Mouse (Mus musculus): ENCODE results near the gene Rasgef1b. TPM values are rescaled to one million over a fixed set of nuclear protein-coding genes. Genes with fewer than 3 reads are reported as not detected.

Rasgef1b gene
- polyA plus RNA-seq, 1 experiment = 0.26 TPM

DNA sequence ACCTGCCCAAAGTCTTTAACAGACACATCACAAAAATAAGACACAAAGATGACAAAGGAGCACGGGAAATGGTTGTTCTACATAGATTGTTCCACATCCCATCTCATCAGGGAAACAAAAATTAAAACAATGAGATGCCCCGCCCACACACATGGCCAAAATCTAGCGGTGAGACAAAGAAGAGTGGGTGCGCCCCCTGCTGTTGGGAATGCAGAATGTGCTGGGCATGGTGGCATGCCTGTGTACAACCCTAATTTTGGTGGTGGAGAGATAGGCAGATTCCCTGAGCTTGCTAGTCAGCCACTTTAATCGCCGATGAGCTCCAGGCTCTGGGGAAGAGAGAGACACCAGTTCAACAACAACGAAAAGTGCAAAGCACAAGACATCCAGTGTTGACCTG lies 98.8 kb downstream of the Rasgef1b start:
- Histone ChIP-seq H3K79me2 (ENCODE audit: control insufficient read depth, insufficient read depth) (no peaks in the 10 kb centered on the region), H3K27me3 (ENCODE audit: control insufficient read depth, insufficient read depth, insufficient read length) (no peaks in the 10 kb centered on the region), H3ac (ENCODE audit: control insufficient read depth, insufficient read length) (no peak overlapping the region), H3K4me2 (ENCODE audit: low read depth) (no peak overlapping the region), H3K36me3 (ENCODE audit: control insufficient read depth, insufficient read depth) (no peaks in the 10 kb centered on the region), H3K4me3 (no peak overlapping the region)
- no peak for TF ChIP-seq REST (IDR thresholded peaks at IDR 0.05; ENCODE audit: insufficient read depth, insufficient read length)
- no peak for TF ChIP-seq MAX (IDR thresholded peaks at IDR 0.05; ENCODE audit: low read depth)
- no peak for TF ChIP-seq POLR2AphosphoS2 (IDR thresholded peaks at IDR 0.05; ENCODE audit: insufficient read length, low read depth)
- no peak for TF ChIP-seq MYOG (IDR thresholded peaks at IDR 0.05; ENCODE audit: control insufficient read depth in 1 of 3, insufficient read depth in 1 of 3, insufficient read length in 2 of 3, low read depth in 2 of 3)
- TF ChIP-seq POLR2A (IDR thresholded peaks at IDR 0.05; ENCODE audit: insufficient read length, low read depth) = no peak
- TF ChIP-seq SRF (IDR thresholded peaks at IDR 0.05; ENCODE audit: control insufficient read depth, insufficient read length, low read depth) = no peak
- TF ChIP-seq MYOD1 (IDR thresholded peaks at IDR 0.05; ENCODE audit: control insufficient read depth in 1 of 3, insufficient read length in 2 of 3, low read depth in 2 of 3) = no peak
- TF ChIP-seq CEBPB (IDR thresholded peaks at IDR 0.05; ENCODE audit: insufficient read depth, poor library complexity, severe bottlenecking) = no peak
- no peak for TF ChIP-seq TCF12 (IDR thresholded peaks at IDR 0.05; ENCODE audit: insufficient read depth, poor library complexity, severe bottlenecking)
- no peak for TF ChIP-seq USF1 (IDR thresholded peaks at IDR 0.05; ENCODE audit: low read depth)
- no peak for TF ChIP-seq E2F4 (IDR thresholded peaks at IDR 0.05; ENCODE audit: insufficient read depth)
- no peak for TF ChIP-seq TCF3 (IDR thresholded peaks at IDR 0.05; ENCODE audit: insufficient read length, low read depth)

DNA sequence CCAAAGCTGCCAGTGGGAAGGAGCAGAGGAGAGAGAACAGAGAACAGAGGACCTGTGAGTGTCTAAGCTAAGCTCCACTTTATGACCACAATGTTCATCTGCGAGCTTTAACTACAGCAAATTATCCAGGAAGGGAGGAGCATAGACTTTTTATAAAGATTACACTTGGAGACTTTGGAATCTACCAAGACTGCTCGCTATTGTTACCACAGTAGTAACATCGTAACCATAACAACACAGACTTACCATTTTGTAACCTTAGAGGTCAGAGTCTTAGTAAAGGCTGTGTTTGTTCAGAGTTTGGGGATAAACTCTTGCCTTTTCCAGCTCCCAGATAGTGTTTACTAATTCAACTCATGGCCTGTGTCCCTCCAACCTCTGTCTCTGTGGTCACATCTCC lies 103.3 kb downstream of the Rasgef1b start:
- no peak for TF ChIP-seq MYOD1 (IDR thresholded peaks at IDR 0.05; ENCODE audit: control insufficient read depth in 1 of 3, insufficient read length in 2 of 3, low read depth in 2 of 3)
- Histone ChIP-seq H3K79me2 (ENCODE audit: control insufficient read depth, insufficient read depth) (no peaks in the 10 kb centered on the region), H3K27me3 (ENCODE audit: control insufficient read depth, insufficient read depth, insufficient read length) (no peaks in the 10 kb centered on the region), H3ac (ENCODE audit: control insufficient read depth, insufficient read length) (no peak overlapping the region), H3K4me2 (ENCODE audit: low read depth) (no peak overlapping the region), H3K36me3 (ENCODE audit: control insufficient read depth, insufficient read depth) (no peaks in the 10 kb centered on the region), H3K4me3 (no peak overlapping the region)

DNA sequence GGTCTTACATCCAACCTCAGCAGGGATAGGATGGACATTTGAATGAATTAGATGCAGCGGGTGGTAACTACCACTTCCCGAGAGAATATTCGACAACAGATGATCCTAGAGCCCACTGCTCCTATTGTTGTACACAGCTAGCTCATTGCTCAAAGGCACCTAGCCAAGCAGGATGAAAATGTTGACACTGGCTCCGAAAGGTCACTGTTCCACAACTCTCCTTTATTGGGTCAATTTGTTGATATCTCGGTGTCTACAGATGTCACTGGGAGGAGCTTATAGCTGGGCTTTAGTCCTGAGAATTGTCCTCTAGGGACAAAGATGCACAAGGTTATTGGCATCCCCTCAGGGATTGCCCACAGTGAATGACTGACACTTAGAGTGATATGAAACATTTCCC lies 108.1 kb downstream of the Rasgef1b start:
- Histone ChIP-seq H3ac (ENCODE audit: control insufficient read depth, insufficient read length) (no peak overlapping the region), H3K36me3 (ENCODE audit: control insufficient read depth, insufficient read depth) (no peaks in the 10 kb centered on the region), H3K79me2 (ENCODE audit: control insufficient read depth, insufficient read depth) (no peaks in the 10 kb centered on the region), H3K4me3 (no peak overlapping the region), H3K4me2 (ENCODE audit: low read depth) (no peak overlapping the region), H3K27me3 (ENCODE audit: control insufficient read depth, insufficient read depth, insufficient read length) (no peaks in the 10 kb centered on the region)
- no peak for TF ChIP-seq TCF3 (IDR thresholded peaks at IDR 0.05; ENCODE audit: insufficient read length, low read depth)
- no peak for TF ChIP-seq MAX (IDR thresholded peaks at IDR 0.05; ENCODE audit: low read depth)
- TF ChIP-seq CEBPB (IDR thresholded peaks at IDR 0.05; ENCODE audit: insufficient read depth, poor library complexity, severe bottlenecking) = no peak
- TF ChIP-seq E2F4 (IDR thresholded peaks at IDR 0.05; ENCODE audit: insufficient read depth) = no peak
- no peak for TF ChIP-seq SRF (IDR thresholded peaks at IDR 0.05; ENCODE audit: control insufficient read depth, insufficient read length, low read depth)
- TF ChIP-seq REST (IDR thresholded peaks at IDR 0.05; ENCODE audit: insufficient read depth, insufficient read length) = no peak
- TF ChIP-seq MYOD1 (IDR thresholded peaks at IDR 0.05; ENCODE audit: control insufficient read depth in 1 of 3, insufficient read length in 2 of 3, low read depth in 2 of 3) = no peak
- no peak for TF ChIP-seq TCF12 (IDR thresholded peaks at IDR 0.05; ENCODE audit: insufficient read depth, poor library complexity, severe bottlenecking)

DNA sequence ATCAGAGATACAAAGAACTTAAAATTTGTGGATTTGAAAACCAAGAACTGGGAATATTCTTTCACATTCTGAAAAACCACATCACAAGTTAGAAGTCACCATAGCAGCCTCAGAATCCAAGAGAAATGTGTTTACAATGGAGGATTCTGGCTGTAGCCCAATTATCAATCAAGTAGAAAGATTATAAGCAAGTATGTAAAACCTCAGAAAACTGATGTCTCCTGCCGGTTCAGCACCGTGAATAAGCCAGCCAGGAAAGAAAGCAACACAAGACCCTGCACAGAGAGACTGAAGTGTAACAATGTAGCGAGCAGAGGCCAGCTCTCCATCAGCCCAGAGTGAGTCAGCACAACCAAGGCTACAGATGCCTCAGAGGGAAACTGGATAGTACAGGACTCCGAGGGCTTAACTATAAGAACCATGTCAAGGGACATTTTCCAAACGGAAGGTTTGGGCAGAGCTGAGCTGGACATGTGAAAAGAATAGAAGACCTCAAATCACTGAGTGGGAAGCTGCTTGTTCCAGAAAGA lies 111.5 kb downstream of the Rasgef1b start:
- H3K4me2 ChIP-seq (ENCODE audit: low read depth) = no peak overlapping the region
- H3K27me3 ChIP-seq (ENCODE audit: control insufficient read depth, insufficient read depth, insufficient read length) = peaks cover 9% of the 10 kb centered on the region
- H3ac ChIP-seq (ENCODE audit: control insufficient read depth, insufficient read length) = no peak overlapping the region
- H3K79me2 ChIP-seq (ENCODE audit: control insufficient read depth, insufficient read depth) = no peaks in the 10 kb centered on the region
- H3K36me3 ChIP-seq (ENCODE audit: control insufficient read depth, insufficient read depth) = no peaks in the 10 kb centered on the region
- no peak overlapping the region for H3K4me3 ChIP-seq
- TF ChIP-seq E2F4 (IDR thresholded peaks at IDR 0.05; ENCODE audit: insufficient read depth) = no peak
- TF ChIP-seq SRF (IDR thresholded peaks at IDR 0.05; ENCODE audit: control insufficient read depth, insufficient read length, low read depth) = no peak
- TF ChIP-seq REST (IDR thresholded peaks at IDR 0.05; ENCODE audit: insufficient read depth, insufficient read length) = no peak
- TF ChIP-seq POLR2A (IDR thresholded peaks at IDR 0.05; ENCODE audit: insufficient read length, low read depth) = no peak
- TF ChIP-seq USF1 (IDR thresholded peaks at IDR 0.05; ENCODE audit: low read depth) = no peak
- no peak for TF ChIP-seq POLR2AphosphoS2 (IDR thresholded peaks at IDR 0.05; ENCODE audit: insufficient read length, low read depth)
- TF ChIP-seq MYOD1 (IDR thresholded peaks at IDR 0.05; ENCODE audit: control insufficient read depth in 1 of 3, insufficient read length in 2 of 3, low read depth in 2 of 3) = no peak
- no peak for TF ChIP-seq MAX (IDR thresholded peaks at IDR 0.05; ENCODE audit: low read depth)
- TF ChIP-seq CEBPB (IDR thresholded peaks at IDR 0.05; ENCODE audit: insufficient read depth, poor library complexity, severe bottlenecking) = no peak
- TF ChIP-seq TCF3 (IDR thresholded peaks at IDR 0.05; ENCODE audit: insufficient read length, low read depth) = no peak
- TF ChIP-seq MYOG (IDR thresholded peaks at IDR 0.05; ENCODE audit: control insufficient read depth in 1 of 3, insufficient read depth in 1 of 3, insufficient read length in 2 of 3, low read depth in 2 of 3) = no peak
- no peak for TF ChIP-seq TCF12 (IDR thresholded peaks at IDR 0.05; ENCODE audit: insufficient read depth, poor library complexity, severe bottlenecking)

DNA sequence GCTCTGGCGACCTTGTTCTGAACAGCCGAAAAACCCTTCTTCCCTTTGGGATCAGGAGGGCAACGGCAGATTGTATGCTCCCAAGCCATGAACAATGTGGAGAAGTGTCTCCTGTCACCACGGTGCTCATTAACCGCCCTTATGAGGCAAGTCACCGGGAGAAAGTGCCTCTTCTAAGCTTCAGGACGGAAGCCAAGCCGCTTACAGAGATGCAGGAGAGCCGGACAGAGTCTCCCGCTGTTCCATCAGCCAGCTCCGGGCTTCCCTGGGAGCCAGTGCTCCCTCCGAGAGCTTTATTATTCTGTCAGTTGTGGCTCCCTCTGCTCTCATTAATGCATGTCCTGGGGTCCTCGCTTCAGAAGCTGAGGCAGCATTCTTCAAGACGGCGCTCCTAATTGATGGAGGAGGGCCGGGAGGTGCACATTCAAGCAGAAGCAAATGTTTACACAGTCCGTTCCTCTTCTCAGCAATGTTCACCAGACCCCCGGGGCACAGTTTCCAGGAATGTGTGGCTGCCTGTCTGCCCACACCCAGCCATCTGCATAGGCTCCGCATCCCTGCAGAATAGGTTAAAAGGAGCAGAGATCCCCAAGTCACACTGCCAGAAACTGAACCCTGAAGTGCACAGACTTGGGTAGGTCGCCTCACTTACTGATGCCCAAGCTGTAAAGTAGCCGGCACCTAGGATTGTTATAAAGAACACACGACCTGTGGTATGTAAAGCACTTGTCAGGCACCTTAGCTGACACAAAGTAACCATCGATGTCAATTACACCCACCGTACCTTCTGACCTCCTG lies 115.3 kb downstream of the Rasgef1b start:
- Histone ChIP-seq H3K79me2 (ENCODE audit: control insufficient read depth, insufficient read depth) (no peaks in the 10 kb centered on the region), H3ac (ENCODE audit: control insufficient read depth, insufficient read length) (no peak overlapping the region), H3K36me3 (ENCODE audit: control insufficient read depth, insufficient read depth) (no peaks in the 10 kb centered on the region), H3K4me2 (ENCODE audit: low read depth) (no peak overlapping the region), H3K4me3 (no peak overlapping the region), H3K27me3 (ENCODE audit: control insufficient read depth, insufficient read depth, insufficient read length) (peaks cover 9% of the 10 kb centered on the region)
- TF ChIP-seq MYOG (IDR thresholded peaks at IDR 0.05; ENCODE audit: control insufficient read depth in 1 of 3, insufficient read depth in 1 of 3, insufficient read length in 2 of 3, low read depth in 2 of 3) = no peak
- no peak for TF ChIP-seq POLR2AphosphoS2 (IDR thresholded peaks at IDR 0.05; ENCODE audit: insufficient read length, low read depth)
- TF ChIP-seq SRF (IDR thresholded peaks at IDR 0.05; ENCODE audit: control insufficient read depth, insufficient read length, low read depth) = no peak
- TF ChIP-seq MYOD1 (IDR thresholded peaks at IDR 0.05; ENCODE audit: control insufficient read depth in 1 of 3, insufficient read length in 2 of 3, low read depth in 2 of 3) = no peak
- TF ChIP-seq POLR2A (IDR thresholded peaks at IDR 0.05; ENCODE audit: insufficient read length, low read depth) = no peak
- no peak for TF ChIP-seq USF1 (IDR thresholded peaks at IDR 0.05; ENCODE audit: low read depth)
- no peak for TF ChIP-seq MAX (IDR thresholded peaks at IDR 0.05; ENCODE audit: low read depth)
- no peak for TF ChIP-seq TCF3 (IDR thresholded peaks at IDR 0.05; ENCODE audit: insufficient read length, low read depth)
- no peak for TF ChIP-seq TCF12 (IDR thresholded peaks at IDR 0.05; ENCODE audit: insufficient read depth, poor library complexity, severe bottlenecking)
- TF ChIP-seq REST (IDR thresholded peaks at IDR 0.05; ENCODE audit: insufficient read depth, insufficient read length) = no peak
- no peak for TF ChIP-seq E2F4 (IDR thresholded peaks at IDR 0.05; ENCODE audit: insufficient read depth)
- TF ChIP-seq CEBPB (IDR thresholded peaks at IDR 0.05; ENCODE audit: insufficient read depth, poor library complexity, severe bottlenecking) = no peak
